Mouse (Mus musculus): ENCODE data around the gene Armt1.
"Not testable (repeated sequence)": the region's sequence is repeated elsewhere in the genome, so short reads cannot be mapped to it uniquely, and the experiment has no call there.

Armt1 gene

GRCm38 (mm10) chr10:4432123-4432931 is at the start of gene Armt1, which contains the start of gene Rmnd1:
TSS of gene Armt1 (plus strand) at chr10:4432467.
TSS of gene Rmnd1 (minus strand) at chr10:4432388.
- peak; percentile 93 for DNase-seq

GRCm38 (mm10) chr10:4384244-4384643 is 48.0 kb upstream of the Armt1 start:
- DNase-seq: no peak

DNA sequence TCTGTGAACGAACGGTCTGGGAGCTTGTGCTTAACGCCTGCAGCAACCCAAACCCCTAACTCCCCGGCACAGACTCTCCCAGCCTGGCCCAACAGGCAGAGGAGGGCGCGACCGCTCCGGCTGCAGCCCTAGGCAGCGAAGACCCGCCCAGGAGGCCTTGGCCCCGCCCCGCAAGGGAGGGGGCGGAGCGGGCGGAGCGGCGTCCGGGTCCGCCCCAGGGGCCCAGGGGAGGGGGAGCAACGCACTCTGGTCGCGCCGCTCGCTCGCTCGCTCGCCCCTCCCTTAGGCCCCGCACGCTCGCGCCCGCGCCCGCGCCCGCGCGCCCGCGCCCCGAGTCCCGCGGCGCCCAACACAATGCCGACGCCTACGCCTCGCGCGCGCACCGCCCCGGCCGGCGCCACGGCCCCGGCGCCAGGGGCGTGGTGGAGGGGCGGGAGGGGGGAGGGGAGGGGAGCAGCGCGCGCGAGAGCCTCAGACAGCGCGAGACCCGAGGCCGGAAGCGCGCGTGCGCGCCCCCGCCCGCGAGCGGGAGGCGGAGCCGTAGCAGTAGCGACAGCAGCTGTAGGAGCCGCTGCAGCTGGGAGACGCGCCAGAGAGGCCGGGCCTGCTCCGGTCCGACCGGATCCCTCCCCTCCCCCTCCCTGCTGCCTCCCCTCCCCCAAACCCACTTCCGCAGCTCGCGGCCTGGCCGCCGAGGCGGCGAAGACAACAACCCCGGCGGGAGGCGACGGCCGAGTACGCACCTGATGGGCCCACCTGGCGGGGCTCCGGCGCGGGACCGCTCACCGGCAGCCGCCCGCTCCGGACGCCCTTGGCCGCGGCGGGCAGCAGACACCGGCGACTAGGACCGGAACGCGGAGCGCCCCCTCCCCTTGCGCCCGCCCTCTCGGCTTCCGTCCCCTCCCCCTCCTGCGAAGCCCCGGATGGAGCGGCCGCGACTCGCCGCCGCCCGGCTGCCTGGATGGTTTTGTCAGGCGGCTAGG is 45.4 kb upstream of the Armt1 start:
- DNase-seq: peak; percentile 96

DNA sequence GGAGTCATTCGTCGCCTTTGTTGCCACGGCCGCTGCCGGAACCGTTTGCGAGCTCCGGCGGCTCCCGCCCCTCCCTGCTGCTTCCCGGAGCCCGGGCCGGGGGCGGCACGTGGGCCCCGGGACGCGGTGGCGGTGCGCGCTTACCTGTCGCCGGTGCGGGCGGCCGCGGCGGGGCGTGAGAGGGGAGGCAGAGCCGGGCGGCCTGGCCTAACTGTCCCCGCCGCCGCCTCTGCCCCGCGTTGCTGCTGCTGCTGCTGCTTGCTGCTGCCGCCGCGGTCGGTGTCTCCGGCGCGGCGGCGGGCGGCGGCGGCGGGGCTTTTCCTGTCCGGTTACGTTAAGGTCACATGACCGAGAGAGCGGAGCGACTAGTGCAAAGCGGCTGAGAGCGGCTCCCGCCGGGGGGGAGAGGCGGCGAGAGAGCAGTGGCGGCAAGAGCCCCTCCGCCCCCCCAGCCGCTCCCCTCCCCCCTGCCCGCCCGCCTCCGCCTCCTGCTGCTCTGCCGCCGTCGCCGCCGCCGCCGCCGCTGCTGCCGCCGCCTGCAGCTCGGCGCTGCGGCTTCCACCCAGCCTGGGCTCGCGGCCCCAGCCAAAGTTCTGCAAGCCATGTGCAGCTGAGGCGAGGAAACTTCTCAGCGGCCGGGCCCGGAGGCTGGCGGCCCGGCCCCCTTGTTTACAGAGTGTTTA is 44.4 kb upstream of the Armt1 start, which contains the start of gene Zbtb2:
TSS of gene Zbtb2 (minus strand) at position 408 of the 683 bp plus-strand sequence.
- peak; percentile 69 for DNase-seq

DNA sequence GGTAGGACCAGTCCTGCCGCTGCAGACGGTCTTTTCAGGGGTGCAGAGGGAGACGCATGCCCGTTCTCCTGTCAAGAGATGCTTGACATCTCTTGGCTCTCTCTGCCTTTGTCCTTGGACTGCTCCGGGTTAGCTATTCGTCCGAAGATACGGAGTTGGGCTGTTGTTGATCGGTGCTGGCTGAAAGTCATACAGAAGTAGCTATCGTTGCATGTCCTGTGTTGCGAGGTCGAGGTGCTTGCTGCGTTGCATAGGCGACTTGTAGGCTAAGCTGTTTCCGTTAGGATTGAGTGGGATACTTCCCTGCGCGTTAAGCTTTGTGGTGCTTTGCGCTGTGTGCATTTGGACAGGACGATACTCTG is 43.9 kb upstream of the Armt1 start:
- peak; percentile 52 for DNase-seq

DNA sequence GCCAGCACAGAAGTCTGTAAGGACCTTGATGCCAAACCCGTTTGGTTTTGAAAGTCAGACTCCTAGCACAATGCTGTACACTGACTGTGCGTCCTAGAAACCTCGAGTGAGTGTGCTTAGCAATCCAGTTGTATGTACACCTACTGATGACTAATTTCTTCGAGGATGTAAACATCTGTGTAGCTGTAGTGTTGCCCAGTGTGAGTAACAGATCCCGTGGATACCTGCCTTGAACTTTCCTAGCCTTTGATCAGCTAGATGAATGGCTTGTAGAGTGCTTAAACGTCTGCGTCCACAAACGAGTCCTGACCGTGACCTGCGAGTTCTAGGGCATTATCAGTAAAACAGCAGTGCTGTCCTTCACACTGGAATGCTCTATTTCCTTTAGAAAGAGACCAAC is 43.2 kb upstream of the Armt1 start:
- DNase-seq: peak; percentile 24

GRCm38 (mm10) chr10:4389461-4390112 is 42.7 kb upstream of the Armt1 start:
- DNase-seq: no peak

GRCm38 (mm10) chr10:4390550-4390949 is 41.7 kb upstream of the Armt1 start:
- no peak for DNase-seq

DNA sequence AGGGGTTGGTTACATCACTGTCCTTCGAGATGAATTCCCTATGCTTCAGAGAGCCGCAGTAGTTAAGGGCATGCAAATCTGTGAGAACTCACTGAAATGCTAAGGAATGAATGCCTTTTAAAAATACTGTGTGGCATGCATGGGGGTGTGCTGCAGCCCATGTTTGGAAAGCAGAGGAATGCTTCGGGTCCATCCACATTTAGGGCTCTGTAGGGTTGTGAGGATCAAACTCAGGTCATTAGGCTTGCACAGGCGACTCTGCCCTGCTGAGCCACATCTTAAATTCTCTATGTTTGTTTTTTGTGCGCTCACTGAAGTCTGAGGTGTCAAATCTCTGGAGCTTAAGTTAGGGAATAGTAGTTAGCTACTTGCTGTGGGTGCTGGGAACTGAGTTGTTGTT is 41.2 kb upstream of the Armt1 start:
- no peak for DNase-seq

DNA sequence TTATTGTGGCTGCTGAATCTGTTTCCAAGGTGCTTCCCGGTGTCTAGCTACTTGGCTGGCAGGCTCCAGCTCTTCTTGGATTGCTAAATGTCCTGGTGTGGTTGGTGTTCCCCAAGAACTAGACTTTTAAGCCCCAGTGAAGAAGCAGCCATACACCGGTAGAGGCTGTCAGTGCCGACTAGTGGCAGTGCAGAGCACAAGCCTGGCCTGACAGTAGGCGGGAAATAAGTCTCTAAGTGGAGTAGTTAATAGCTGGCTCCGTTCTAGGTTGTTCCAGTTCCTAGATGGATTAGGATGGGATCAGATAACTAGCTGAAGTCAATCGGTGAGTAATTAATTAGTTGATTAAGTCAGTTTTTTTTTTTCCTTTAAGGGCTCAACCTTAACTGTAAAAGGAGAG is 40.4 kb upstream of the Armt1 start:
- peak; percentile 58 for DNase-seq

DNA sequence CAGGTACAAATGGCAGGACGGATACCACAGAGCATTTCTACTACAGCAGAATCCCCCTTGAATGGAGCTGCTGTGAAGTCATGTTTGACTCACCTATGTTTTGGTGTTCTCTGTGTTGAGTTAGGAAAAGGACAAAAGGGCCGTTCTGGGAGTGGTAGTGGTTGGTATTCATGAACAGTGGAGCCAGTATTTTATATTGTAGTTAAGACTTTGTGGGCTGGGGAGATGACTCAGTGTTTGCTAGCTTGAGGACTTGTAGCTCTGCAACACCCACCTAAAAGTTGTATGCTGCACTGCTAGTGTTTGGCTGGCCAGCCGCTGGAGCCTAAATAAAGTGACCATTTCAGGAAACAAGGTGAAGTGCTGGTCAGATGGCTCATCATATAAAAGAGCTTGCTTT is 36.9 kb upstream of the Armt1 start:
- DNase-seq: no peak

DNA sequence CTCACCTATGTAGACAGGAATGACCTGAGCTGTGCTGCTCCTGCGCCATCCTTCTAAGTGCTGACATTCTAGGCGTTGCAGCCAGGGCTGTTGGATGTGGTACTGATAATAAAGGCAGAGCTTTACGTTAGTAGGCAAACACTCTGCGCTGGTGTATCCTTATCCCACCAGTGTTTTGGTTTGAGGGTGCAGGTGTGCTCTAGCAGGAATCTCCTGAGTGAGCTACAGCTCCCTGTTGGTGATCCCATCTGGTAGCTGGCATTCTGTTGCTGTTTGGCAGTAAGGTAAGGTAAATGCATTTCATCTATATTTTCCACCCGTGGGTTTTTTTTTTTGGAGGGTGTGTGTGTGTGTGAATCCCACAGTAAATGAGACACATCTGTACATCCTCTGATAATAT is 34.2 kb upstream of the Armt1 start:
- DNase-seq: no peak

- peak; percentile 73 for DNase-seq
Observed at GRCm38 (mm10) chr10:4404895-4405491, 27.3 kb upstream of the Armt1 start.

- no peak for DNase-seq
Observed at GRCm38 (mm10) chr10:4405511-4405910, 26.8 kb upstream of the Armt1 start.

DNA sequence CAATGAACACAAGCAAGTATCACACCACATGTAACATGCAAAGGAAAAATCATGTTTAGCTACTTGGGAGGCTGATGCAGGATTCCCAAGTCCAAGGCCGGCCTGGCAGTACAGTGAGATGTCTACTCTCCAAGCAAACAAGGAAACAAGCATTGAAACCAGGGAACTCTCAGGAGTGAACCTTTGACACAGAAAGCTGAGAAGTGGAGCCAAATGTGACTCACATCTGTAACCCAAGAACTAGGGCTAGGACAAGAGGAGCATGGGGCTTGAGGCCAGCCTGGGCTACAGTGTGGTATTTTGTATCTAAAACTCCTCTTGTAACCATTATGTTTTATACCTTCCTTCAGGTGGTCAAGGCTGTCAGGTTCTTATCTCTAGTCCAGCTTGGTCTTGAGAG is 25.1 kb upstream of the Armt1 start:
- DNase-seq: no peak

- no peak for DNase-seq
Observed at GRCm38 (mm10) chr10:4425245-4425644, 7.0 kb upstream of the Armt1 start.

GRCm38 (mm10) chr10:4430399-4430798 is 1.9 kb upstream of the Armt1 start:
- DNase-seq: no peak

DNA sequence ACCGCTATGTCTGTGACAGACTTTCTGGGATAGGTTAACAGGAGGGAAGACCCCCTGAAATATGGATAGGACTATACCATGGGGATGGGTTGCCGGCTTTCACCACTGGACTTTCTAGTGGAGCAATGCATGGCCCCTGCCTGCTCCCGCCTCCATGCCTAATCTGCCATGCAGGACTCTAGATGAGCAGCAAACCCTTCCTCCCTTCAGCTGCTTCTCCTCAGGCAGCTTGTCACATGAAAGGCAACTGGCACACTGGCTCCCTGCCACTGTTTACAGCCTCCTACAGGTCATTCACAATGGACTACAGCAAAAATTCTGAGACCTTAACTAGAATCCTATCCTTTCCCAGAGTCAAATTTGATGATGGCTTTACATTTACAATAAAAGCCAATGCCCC is 1.4 kb upstream of the Armt1 start:
- DNase-seq: peak; percentile 53

DNA sequence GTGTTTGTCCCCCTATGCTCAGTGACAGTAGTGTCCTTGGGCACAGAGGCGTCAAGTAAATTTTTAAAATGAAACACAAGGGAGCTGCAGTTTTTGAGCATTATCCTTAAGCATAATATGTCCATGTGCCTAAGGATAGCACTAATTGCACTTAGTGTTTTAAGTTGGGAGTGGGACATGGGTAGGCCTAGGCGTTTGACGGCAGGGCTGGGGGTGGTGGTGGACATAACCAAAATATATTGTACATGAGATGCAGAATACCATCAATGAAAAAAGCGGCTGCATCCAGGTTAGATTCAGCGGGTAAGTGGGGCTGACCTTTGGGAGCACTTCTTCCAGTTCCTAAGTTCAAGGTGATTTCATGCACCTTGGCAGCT is 533 bp upstream of the Armt1 start:
- DNase-seq: no peak

- DNase-seq: peak; percentile 44
Observed at GRCm38 (mm10) chr10:4432996-4433755, 909 bp downstream of the Armt1 start.

- DNase-seq: not testable (repeated sequence)
Observed at GRCm38 (mm10) chr10:4433871-4434270, 1.6 kb downstream of the Armt1 start.

Measured in kidney, adult 9 months (tissue).